Mouse (Mus musculus): ENCODE results near the gene Lemd2. TPM values are rescaled to one million over a fixed set of nuclear protein-coding genes. Genes with fewer than 3 reads are reported as not detected.

Gene Lemd2
- polyA plus RNA-seq, 1 experiment from 2014 or later, result 18.9 TPM

DNA sequence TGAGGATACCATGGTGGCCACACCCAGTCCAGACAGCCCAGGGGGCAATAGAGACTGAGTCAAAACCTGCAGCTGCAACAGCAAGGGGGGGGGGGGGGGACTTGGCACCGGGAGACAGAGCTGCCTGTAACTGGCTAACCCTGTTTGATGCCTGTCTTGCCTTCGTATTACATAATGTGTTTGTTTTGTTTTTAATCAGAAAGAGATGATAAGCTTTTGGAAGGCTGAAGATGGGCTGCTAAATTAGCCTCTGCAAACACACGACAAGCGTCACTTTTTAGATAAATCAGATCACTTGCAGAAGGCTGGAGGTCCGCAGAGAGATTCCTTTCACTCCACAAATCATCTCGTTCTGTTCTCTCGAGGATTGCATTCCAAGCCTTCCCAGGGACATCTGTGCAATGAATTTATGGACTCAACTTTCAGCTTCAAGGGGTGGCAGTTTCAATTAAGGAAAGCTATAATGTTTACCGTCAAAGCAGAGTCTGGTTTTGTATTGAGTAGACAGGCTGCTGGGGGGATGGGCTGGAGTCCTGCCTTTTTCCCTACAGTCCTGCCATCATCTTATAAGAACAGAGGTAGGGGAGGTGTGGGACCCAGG is 57.8 kb downstream of the Lemd2 start:
- WGBS (ENCODE audit: missing documents), result 59% methylated on average over 8 of the region's 8 CpGs
- H3K4me3 ChIP-seq (ENCODE audit: inconsistent target), result no peak overlapping the region
- H3K27ac ChIP-seq, result no peak overlapping the region
- H3K36me3 ChIP-seq (ENCODE audit: inconsistent target), result no peaks in the 10 kb centered on the region
- no peaks in the 10 kb centered on the region for H3K79me2 ChIP-seq (ENCODE audit: inconsistent target)

- Histone ChIP-seq H3K36me3 (ENCODE audit: inconsistent target) (no peaks in the 10 kb centered on the region), H3K27ac (no peak overlapping the region), H3K79me2 (ENCODE audit: inconsistent target) (no peaks in the 10 kb centered on the region), H3K4me3 (ENCODE audit: inconsistent target) (no peak overlapping the region)
- WGBS (ENCODE audit: missing documents), result 39% methylated on average over 4 of the region's 4 CpGs
Observed at GRCm38 (mm10) chr17:27144152-27144551, 60.1 kb downstream of the Lemd2 start.

- Histone ChIP-seq H3K79me2 (ENCODE audit: inconsistent target) (no peaks in the 10 kb centered on the region), H3K27ac (no peak overlapping the region), H3K4me3 (ENCODE audit: inconsistent target) (no peak overlapping the region), H3K36me3 (ENCODE audit: inconsistent target) (no peaks in the 10 kb centered on the region)
- 83% methylated on average over 6 of the region's 10 CpGs for WGBS (ENCODE audit: missing documents)
Observed at GRCm38 (mm10) chr17:27141971-27142450, 62.3 kb downstream of the Lemd2 start.

DNA sequence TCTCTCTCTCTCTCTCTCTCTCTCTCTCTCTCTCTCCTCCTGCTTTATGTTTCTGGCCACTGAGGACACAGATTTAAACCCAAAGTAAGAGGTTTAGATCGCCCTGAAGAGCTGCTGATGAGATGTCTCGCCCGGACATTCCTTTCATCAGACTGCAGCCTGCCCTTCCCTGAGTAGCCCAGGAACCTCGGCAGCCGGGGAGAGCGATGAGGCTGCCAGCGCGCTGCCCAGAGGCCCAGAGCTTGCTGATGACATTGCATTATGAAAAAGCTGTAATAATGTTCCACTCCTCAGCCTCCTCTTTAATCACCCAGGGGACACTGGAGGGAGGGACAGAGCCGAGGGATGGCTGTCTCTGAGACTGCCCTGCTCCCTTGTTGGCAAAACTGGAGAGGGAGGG is 64.0 kb downstream of the Lemd2 start:
- H3K27ac ChIP-seq, result no peak overlapping the region
- no peaks in the 10 kb centered on the region for H3K79me2 ChIP-seq (ENCODE audit: inconsistent target)
- 81% methylated on average over 9 of the region's 9 CpGs for WGBS (ENCODE audit: missing documents)
- no peaks in the 10 kb centered on the region for H3K36me3 ChIP-seq (ENCODE audit: inconsistent target)
- H3K4me3 ChIP-seq (ENCODE audit: inconsistent target), result no peak overlapping the region

Other genes starting within 250 kb of the Lemd2 start
- gene Zbtb9, start 231.3 kb downstream of the Lemd2 start, polyA plus RNA-seq (2018), result 9.0 to 9.9 TPM (median 9.3 TPM) in 3 replicates
- gene Bak1, start 175.5 kb downstream of the Lemd2 start, polyA plus RNA-seq (2018), result 89.6 to 180 TPM (median 127 TPM) in 3 replicates
- gene Itpr3, start 147.2 kb downstream of the Lemd2 start, polyA plus RNA-seq (2018), result 2.1 to 11.2 TPM (median 2.1 TPM) in 3 replicates
- 27.2 to 144 TPM (median 80.5 TPM) in 3 replicates for gene Uqcc2, start 70.6 kb downstream of the Lemd2 start, polyA plus RNA-seq (2018)
- not detected in 3 replicates for gene Ip6k3, start 36.7 kb downstream of the Lemd2 start, polyA plus RNA-seq (2018)

Data from macrophage (primary cell).